Mouse (Mus musculus) hindbrain, embryonic 16.5 days (tissue): ENCODE data around the gene Gm20695. TPM values are rescaled to one million over a fixed set of nuclear protein-coding genes. Genes with fewer than 3 reads are reported as not detected.

Experiments used
- ATAC-seq: fragments of 200-750 bp; cut with Nextera tagmentation; 2 replicates; pipeline ENCODE4 v1.8.0; 2017; ENCODE audit warnings: moderate TSS enrichment, moderate library complexity
- H3K27ac ChIP-seq: fragments of 300-500 bp; sonication (generic); 2 replicates; pipeline ENCODE4 v1.5.1; 2014; ENCODE audit warnings: low read depth, mild to moderate bottlenecking, control low read depth, low read length, moderate library complexity
- H3K27me3 ChIP-seq: fragments of 300-500 bp; sonication (generic); replicated peaks from 2 replicates; pipeline ENCODE4 v1.6.1; 2014; ENCODE audit warnings: low read length; ENCODE audit not compliant: control insufficient read depth, insufficient read depth
- H3K36me3 ChIP-seq: fragments of 300-500 bp; sonication (generic); 2 replicates; pipeline ENCODE4 v1.6.1; 2014; ENCODE audit warnings: mild to moderate bottlenecking, low read length, moderate library complexity, mixed read lengths; ENCODE audit not compliant: control insufficient read depth, insufficient read depth
- H3K4me1 ChIP-seq: fragments of 300-500 bp; sonication (generic); 2 replicates; pipeline ENCODE4 v1.6.1; 2014; ENCODE audit warnings: low read depth, low read length; ENCODE audit not compliant: control insufficient read depth, insufficient read depth
- H3K4me2 ChIP-seq: fragments of 300-500 bp; sonication (generic); 2 replicates; pipeline ENCODE4 v1.6.1; 2014; ENCODE audit warnings: mild to moderate bottlenecking, low read length, control low read depth, moderate library complexity
- H3K4me3 ChIP-seq: fragments of 300-500 bp; sonication (generic); 2 replicates; pipeline ENCODE4 v1.5.1; 2014; ENCODE audit warnings: mild to moderate bottlenecking, low read length, control low read depth, moderate library complexity
- H3K9ac ChIP-seq: fragments of 300-500 bp; sonication (generic); 2 replicates; pipeline ENCODE4 v1.6.1; 2014; ENCODE audit warnings: low read depth, mild to moderate bottlenecking, control low read depth, low read length, moderate library complexity
- H3K9me3 ChIP-seq: fragments of 300-500 bp; sonication (generic); 2 replicates; pipeline ENCODE4 v1.6.1; 2014; ENCODE audit warnings: mild to moderate bottlenecking, low read length, moderate library complexity; ENCODE audit not compliant: control insufficient read depth
- WGBS: fragments of 180-500 bp; shearing (Covaris S2); extraction: QIAGEN DNeasy Blood & Tissue Kit; methylation state at CpG from one replicate; pipeline ENCODE4 v1.1.7; 2014; 5-methylcytosine and 5-hydroxymethylcytosine counted together
- polyA plus RNA-seq: library from polyadenylated mRNA; unstranded; fragments of >200 nt; fragmentation: Nextera tagmentation; extraction: Ambion mirVana; gene quantifications from 2 replicates; pipeline ENCODE4 v1.2.1, GENCODE M21; 2015

Gm20695 gene
- polyA plus RNA-seq, 1 experiment from 2014 or later = 1.5 TPM

DNA sequence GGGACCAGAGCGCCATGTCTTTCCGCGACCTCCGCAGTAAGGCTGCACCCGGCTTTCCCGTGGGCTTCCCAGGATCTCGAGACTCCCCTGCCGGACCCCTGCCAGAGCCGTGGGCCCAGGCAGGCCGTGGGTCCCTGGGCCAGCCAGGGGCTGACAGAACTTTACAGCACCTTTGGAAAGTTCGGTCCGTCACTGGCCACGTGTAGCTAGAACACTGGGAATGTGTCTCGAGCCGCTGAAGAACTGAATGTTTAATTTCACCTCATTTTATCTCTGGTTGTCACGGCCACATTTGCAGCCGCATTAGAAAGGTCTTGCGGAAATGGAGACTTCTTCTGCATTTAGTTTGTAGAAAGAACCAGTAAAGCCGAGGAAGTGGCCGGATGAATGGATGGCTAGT, 24.7 kb downstream of the Gm20695 start:
- peak overlapping the region; percentile 78 for H3K9ac ChIP-seq
- H3K27me3 ChIP-seq = no peaks in the 10 kb centered on the region
- H3K4me2 ChIP-seq = peak overlapping the region; percentile 58
- H3K9me3 ChIP-seq = no peaks in the 10 kb centered on the region
- ATAC-seq = no peak; the same call in 1 of the 2 replicates
- peak overlapping the region; percentile 82 for H3K27ac ChIP-seq
- H3K4me3 ChIP-seq = peak overlapping the region; percentile 67
- H3K36me3 ChIP-seq = peaks cover 29% of the 10 kb centered on the region
- H3K4me1 ChIP-seq = peaks cover 17% of the 10 kb centered on the region
- WGBS = 8% methylated on average over 20 of the region's 20 CpGs

DNA sequence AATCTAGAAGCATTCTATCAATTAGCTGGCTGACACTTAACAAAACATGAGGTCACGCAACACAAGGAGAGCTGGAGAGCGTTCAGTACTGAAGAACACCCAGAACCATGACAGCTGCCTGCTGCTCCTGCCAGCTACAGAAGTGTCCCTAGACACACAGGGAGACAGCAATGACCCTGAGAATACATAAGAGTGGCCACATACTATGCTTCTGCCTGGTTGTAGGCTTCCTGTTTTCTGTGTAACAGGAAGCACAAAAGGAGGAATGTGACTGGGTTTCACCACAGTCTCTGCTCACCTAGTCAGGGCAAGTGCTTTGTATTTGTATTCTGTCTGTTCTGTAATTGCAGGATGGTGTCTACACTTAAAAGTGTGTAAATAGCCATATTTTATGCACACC, 36.3 kb downstream of the Gm20695 start:
- no peak overlapping the region for H3K4me2 ChIP-seq
- no peak overlapping the region for H3K27ac ChIP-seq
- no peaks in the 10 kb centered on the region for H3K27me3 ChIP-seq
- H3K4me3 ChIP-seq = no peak overlapping the region
- peaks cover 30% of the 10 kb centered on the region for H3K36me3 ChIP-seq
- no peak for ATAC-seq
- H3K9ac ChIP-seq = no peak overlapping the region
- H3K4me1 ChIP-seq = no peaks in the 10 kb centered on the region
- 92% methylated on average over 2 of the region's 2 CpGs for WGBS
- no peaks in the 10 kb centered on the region for H3K9me3 ChIP-seq

DNA sequence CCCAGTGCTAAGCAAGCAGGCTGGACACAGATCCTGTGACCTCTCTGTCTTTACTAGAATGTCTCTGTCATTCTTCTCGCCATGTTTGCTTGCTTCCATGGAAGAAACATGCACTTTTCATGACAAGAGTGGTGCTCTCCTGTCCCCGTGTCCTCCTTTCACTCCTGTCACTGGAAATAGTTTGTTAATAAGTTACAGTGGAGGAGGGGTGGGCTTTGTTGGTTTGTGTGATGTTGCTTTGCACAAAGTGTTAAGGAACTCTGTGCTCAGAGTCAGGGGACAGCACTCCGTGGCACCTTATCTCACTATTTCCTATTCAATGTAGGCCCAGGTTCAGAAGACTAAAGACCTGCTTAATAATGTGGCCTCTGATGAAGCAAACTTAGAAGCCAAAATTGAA, 39.1 kb downstream of the Gm20695 start:
- H3K27me3 ChIP-seq = no peaks in the 10 kb centered on the region
- 95% methylated on average over 3 of the region's 3 CpGs for WGBS
- H3K4me1 ChIP-seq = no peaks in the 10 kb centered on the region
- no peak overlapping the region for H3K4me2 ChIP-seq
- H3K9me3 ChIP-seq = no peaks in the 10 kb centered on the region
- no peak for ATAC-seq
- H3K36me3 ChIP-seq = peaks cover 34% of the 10 kb centered on the region
- H3K27ac ChIP-seq = no peak overlapping the region
- no peak overlapping the region for H3K9ac ChIP-seq
- no peak overlapping the region for H3K4me3 ChIP-seq

DNA sequence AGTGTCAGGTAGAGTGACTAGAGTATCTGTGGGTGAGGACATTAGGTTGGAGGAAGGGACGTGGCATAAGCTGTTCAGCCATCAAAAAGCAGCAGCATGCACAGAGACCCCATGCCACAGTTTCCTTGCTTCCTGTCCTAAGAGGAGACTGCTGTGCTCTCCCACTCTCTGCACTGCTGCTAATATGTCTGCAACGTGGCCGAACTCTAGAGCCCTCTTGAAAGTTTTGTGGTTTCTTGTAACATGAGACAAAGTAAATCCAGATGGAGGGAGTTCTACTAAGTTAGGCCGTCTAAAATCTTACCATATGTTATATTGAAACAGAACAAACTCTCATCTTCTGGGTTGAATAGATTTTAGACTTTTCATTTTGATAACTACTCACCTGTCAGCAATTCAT, 39.5 kb downstream of the Gm20695 start:
- no peak overlapping the region for H3K4me2 ChIP-seq
- ATAC-seq = no peak

DNA sequence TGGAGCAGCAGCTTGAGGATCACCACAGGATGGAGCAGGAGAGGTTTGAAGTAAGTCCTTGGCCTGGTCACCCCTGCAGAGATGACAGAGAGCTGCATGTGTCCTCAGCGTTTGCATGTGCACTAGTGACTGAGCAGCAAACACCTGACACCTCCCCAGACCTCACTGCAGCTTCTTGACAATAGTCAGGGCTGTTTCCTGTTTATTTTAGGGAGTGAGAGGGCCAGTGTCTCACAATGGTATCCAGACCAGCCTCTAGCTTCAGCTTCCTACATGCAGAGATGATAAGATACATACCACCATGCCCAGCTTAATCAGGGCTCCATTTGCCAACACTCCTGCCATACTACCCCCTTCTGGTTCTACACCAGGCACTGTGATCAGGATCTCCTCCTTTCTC, 44.1 kb downstream of the Gm20695 start:
- Histone ChIP-seq H3K4me3 (no peak overlapping the region), H3K9ac (no peak overlapping the region), H3K4me2 (no peak overlapping the region), H3K27me3 (no peaks in the 10 kb centered on the region), H3K9me3 (no peaks in the 10 kb centered on the region), H3K27ac (no peak overlapping the region), H3K4me1 (no peaks in the 10 kb centered on the region), H3K36me3 (peaks cover 50% of the 10 kb centered on the region)
- ATAC-seq = no peak
- 62% methylated on average over 1 of the region's 1 CpGs for WGBS

More for the DNA sequence above, 39.5 kb downstream of the Gm20695 start:
- Histone ChIP-seq H3K9me3 (no peaks in the 10 kb centered on the region), H3K9ac (no peak overlapping the region), H3K36me3 (peaks cover 34% of the 10 kb centered on the region), H3K27me3 (no peaks in the 10 kb centered on the region), H3K27ac (no peak overlapping the region), H3K4me3 (no peak overlapping the region), H3K4me1 (no peaks in the 10 kb centered on the region)
- WGBS = 93% methylated on average over 4 of the region's 4 CpGs

DNA sequence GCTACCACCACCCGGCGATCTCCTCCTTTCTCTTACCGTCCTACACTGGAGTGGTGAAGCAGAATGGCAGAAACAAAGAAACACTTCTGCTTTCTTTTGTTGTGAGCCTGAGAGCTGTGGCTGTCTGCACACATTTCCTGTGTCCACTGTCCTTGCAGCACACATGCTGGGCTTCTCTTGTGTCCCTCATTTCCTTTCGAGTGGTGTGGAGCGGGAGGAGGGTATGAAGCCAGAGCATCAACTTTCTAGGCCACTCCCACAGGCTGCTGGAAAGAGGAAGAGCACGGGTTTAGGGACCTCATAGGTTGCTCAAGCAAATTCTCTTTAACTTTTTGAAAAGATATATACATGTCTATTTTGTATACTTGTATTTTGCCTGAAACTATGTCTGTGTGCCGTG, 44.7 kb downstream of the Gm20695 start:
- no peak overlapping the region for H3K27ac ChIP-seq
- ATAC-seq = no peak
- H3K4me2 ChIP-seq = no peak overlapping the region
- no peaks in the 10 kb centered on the region for H3K9me3 ChIP-seq
- no peak overlapping the region for H3K4me3 ChIP-seq
- H3K9ac ChIP-seq = no peak overlapping the region
- H3K27me3 ChIP-seq = no peaks in the 10 kb centered on the region
- WGBS = 78% methylated on average over 7 of the region's 7 CpGs
- no peaks in the 10 kb centered on the region for H3K4me1 ChIP-seq
- H3K36me3 ChIP-seq = peaks cover 51% of the 10 kb centered on the region

DNA sequence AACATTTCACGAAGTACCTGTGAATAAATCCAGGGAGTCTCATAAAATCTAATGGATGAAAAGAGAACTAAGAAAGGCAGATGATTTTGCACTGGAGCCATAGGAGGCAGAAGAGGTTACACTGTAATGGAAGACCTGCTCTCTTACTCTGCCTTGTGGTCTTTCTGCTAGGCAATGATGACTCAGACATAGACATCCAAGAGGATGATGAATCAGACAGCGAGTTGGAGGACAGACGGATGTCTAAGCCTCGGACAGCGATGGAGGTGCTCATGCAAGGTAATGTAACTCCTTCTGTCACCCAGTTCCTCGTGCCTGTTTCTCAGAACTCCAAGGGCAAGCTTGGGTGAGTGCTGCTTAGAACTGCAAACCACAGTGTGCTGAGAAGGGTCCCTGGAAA, 49.1 kb downstream of the Gm20695 start:
- Histone ChIP-seq H3K36me3 (peaks cover 39% of the 10 kb centered on the region), H3K27ac (no peak overlapping the region), H3K27me3 (no peaks in the 10 kb centered on the region), H3K9ac (no peak overlapping the region), H3K9me3 (no peaks in the 10 kb centered on the region), H3K4me2 (no peak overlapping the region), H3K4me1 (no peaks in the 10 kb centered on the region), H3K4me3 (no peak overlapping the region)
- 92% methylated on average over 6 of the region's 6 CpGs for WGBS
- no peak for ATAC-seq

DNA sequence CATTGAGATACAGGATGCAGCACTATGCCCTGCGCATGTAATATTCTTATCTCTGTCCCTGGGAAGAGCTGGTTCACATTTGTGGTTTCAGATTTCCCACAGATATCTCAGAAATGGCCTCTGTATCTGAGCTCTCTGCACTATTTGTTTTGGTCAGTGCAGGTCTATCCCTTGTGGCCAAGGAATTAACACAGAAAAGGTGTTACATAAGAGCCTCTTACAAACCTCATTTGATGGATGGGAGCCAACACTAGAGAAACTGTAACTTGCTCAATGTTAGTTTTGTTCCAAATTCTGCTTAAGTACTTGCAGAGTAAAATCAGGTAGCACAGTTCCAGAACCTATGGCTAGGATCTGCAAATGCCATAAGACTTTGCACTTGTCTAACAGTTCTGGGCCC, 49.6 kb downstream of the Gm20695 start:
- Histone ChIP-seq H3K9ac (no peak overlapping the region), H3K9me3 (no peaks in the 10 kb centered on the region), H3K4me1 (no peaks in the 10 kb centered on the region), H3K27ac (no peak overlapping the region), H3K36me3 (peaks cover 37% of the 10 kb centered on the region), H3K27me3 (no peaks in the 10 kb centered on the region), H3K4me2 (no peak overlapping the region), H3K4me3 (no peak overlapping the region)
- no peak for ATAC-seq
- 87% methylated on average over 1 of the region's 1 CpGs for WGBS

DNA sequence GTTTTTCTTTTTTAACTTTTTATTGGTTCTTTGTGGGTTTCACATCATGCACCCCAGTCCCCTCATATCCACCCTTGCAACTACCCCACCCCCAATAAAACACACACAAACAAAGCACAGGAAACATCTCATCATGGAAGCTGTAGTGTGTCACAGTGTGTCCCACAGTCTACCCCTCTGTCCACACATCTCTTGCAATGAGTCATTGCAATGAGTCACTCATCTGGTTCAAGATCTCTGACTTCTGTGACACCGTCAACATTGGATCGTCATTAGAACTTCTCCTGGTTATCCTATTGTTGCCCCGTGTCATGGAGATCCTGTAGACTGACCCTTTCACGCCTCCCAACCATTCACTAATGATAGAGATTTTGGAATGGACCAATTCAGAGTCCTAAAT, 50.3 kb downstream of the Gm20695 start:
- no peak overlapping the region for H3K4me2 ChIP-seq
- H3K4me3 ChIP-seq = no peak overlapping the region
- no peaks in the 10 kb centered on the region for H3K9me3 ChIP-seq
- no peak overlapping the region for H3K9ac ChIP-seq
- no peaks in the 10 kb centered on the region for H3K27me3 ChIP-seq
- 93% methylated on average over 4 of the region's 4 CpGs for WGBS
- no peaks in the 10 kb centered on the region for H3K4me1 ChIP-seq
- no peak overlapping the region for H3K27ac ChIP-seq
- peaks cover 35% of the 10 kb centered on the region for H3K36me3 ChIP-seq
- ATAC-seq = no peak

DNA sequence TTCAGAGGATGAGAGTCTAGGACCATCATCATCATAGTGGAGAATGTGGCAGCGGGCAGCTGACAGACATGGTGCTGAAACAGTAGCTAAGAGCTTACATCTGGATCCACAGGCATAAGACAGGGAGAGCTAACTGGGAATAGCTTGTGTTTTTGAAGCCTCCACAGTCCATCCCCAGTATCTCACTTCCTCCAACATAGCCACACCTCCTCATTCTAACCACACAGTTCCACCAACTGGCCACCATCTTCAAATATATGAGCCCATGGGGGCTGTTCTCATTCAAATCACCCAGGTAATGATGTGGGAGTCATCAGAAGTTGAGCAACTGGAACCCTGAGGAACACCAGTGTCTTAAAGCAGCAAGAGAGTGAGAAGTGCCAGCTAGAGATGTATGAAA, 66.7 kb downstream of the Gm20695 start:
- Histone ChIP-seq H3K9me3 (no peaks in the 10 kb centered on the region), H3K9ac (no peak overlapping the region), H3K4me3 (no peak overlapping the region), H3K36me3 (no peaks in the 10 kb centered on the region), H3K27ac (no peak overlapping the region), H3K27me3 (no peaks in the 10 kb centered on the region), H3K4me1 (no peaks in the 10 kb centered on the region), H3K4me2 (no peak overlapping the region)
- no peak for ATAC-seq
- WGBS = 93% methylated on average over 1 of the region's 1 CpGs
